Mouse (Mus musculus): ENCODE results near the gene Akr1b10.
"Not testable (repeated sequence)": the region's sequence is repeated elsewhere in the genome, so short reads cannot be mapped to it uniquely, and the experiment has no call there.

Akr1b10 gene

DNA sequence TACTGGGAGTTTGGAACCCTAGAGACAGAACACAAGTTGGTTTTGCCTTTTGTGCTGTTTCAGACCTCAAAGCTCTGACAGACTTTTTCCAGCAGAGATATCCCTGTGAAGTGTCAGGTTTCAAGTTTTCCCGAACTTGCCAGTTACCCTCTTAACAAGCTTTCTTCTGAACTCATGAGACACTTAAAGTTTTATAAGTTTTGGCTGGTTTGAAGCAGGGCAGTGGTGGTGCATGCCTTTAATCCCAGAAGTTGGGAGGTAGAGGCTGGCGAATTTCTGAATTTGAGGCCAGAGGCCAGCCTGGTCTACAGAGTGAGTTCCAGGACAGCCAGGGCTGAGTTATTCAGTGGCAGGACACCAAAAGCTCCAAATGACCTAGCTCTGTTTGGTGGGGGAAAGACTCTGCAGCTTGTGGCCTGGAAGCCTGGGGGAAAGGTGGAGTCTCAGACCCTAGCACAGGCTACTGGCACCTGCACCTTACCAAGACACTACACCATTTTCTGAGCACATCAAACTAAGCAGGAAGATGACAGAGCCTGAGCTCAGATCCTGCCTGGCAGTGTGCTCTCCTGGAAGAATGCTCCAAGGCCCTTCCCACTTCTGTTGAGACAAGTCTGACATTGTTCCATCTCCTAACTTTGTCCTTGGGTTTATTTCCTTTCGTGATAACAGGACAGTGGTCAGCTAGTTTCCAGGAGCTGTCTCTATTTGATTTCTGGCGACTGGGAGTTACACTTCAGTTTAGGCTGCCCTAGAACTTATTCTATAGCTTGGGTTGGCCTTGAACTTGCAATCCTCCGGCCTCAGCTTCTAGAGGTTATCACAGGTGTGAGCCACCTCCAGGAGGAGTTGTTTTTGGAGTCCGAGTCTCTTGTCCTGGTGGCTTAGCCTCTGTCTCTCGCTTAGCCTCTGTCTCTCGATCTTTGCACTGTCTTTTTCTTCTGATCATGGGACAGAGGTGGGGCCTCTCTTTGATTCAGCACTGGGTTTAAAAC is 29.4 kb upstream of the Akr1b10 start:
- Histone ChIP-seq H3K36me3 (ENCODE audit: control insufficient read depth, insufficient read depth, low read length, poor library complexity, severe bottlenecking) (no peaks in the 10 kb centered on the region), H3K27me3 (ENCODE audit: control insufficient read depth, insufficient read depth, low read length, poor library complexity, severe bottlenecking) (0 out of 2 replicates have a peak, but pooled peaks cover 2% of the 10 kb centered on the region)
- DNase-seq (ENCODE audit: low read depth, low spot score): no peak

DNA sequence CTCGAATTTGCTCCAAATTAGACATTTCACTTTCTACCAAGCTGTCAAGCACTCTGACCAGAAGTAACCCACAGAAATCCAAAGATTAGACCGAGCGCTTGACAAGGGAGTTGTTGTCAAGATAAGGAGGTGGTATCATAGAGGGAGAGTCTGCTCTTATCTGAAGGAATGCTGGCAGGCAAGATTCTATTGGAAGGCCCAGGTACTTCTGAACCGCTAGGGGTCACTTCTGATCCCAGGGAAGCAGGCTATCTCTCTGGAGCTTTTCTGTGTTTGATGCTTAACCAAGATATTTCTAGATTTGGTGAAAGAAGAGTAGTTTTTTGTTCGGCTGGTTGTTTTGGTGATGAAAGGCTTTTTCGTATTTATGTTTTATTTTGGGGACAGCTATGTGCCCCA is 28.7 kb upstream of the Akr1b10 start:
- no peak for DNase-seq (ENCODE audit: low read depth, low spot score)
- Histone ChIP-seq H3K36me3 (ENCODE audit: control insufficient read depth, insufficient read depth, low read length, poor library complexity, severe bottlenecking) (no peaks in the 10 kb centered on the region), H3K27me3 (ENCODE audit: control insufficient read depth, insufficient read depth, low read length, poor library complexity, severe bottlenecking) (0 out of 2 replicates have a peak, but pooled peaks cover 2% of the 10 kb centered on the region)

DNA sequence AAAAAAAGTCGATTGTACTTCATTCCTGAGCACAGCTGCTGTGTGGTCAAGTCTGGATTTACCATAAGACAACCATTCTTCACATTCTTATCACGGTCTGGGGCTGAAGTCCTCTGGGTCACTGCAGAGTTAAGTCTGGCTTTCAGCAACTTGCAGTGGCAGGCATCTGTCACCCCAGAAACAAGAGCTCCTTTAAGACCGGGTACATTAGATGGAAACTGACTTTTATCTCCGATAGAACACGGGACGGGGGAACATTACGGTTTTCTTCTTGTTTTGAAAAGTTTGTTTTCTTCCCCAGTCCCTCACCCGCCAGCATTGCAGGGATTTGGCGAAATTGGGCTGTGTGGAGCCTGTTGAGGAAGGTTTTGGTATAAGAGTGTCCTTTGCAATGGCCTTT is 28.2 kb upstream of the Akr1b10 start:
- Histone ChIP-seq H3K36me3 (ENCODE audit: control insufficient read depth, insufficient read depth, low read length, poor library complexity, severe bottlenecking) (no peaks in the 10 kb centered on the region), H3K27me3 (ENCODE audit: control insufficient read depth, insufficient read depth, low read length, poor library complexity, severe bottlenecking) (0 out of 2 replicates have a peak, but pooled peaks cover 2% of the 10 kb centered on the region)
- DNase-seq (ENCODE audit: low read depth, low spot score): no peak

DNA sequence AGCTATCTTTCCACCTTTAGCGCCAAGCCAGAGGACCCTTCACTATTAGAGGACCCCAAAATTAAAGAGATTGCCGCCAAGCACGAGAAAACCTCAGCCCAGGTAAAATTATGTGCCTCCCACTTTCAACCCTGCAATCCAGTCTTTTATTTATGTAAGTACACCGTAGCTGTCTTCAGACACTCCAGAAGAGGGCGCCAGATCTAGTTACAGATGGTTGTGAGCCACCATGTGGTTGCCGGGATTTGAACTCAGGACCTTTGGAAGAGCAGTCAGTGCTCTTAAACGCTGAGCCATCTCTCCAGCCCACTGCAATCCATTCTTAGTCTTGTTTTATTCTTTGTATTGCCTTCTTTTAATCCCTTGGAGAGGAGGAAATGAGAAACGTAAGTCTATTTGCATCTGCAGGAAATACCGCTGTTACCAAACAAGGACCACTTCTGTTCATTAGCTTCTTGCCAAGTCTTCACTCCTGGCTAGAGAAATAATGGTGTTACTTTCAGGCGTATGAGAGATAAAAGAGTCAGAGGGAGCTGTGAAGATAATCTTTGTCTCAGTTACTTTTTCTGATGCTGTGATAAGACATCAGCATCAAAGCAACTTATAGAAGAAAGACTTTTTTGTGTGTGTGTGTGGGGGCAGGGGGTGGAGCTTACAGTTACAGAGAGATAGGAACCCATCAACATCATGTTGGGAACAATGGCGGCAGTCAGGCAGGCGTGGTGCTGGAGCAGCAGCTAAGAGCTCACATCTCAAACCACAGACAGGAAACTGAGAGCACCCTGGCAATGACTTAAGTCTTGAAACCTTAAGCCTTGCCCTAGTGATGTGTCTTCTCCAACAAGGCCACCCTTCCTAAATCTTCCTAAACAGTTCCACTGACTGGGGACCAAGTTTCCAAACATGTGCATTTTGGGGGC is 19.5 kb upstream of the Akr1b10 start:
- Histone ChIP-seq H3K36me3 (ENCODE audit: control insufficient read depth, insufficient read depth, low read length, poor library complexity, severe bottlenecking) (no peaks in the 10 kb centered on the region), H3K27me3 (ENCODE audit: control insufficient read depth, insufficient read depth, low read length, poor library complexity, severe bottlenecking) (no peaks in the 10 kb centered on the region)
- DNase-seq (ENCODE audit: low read depth, low spot score): no peak

DNA sequence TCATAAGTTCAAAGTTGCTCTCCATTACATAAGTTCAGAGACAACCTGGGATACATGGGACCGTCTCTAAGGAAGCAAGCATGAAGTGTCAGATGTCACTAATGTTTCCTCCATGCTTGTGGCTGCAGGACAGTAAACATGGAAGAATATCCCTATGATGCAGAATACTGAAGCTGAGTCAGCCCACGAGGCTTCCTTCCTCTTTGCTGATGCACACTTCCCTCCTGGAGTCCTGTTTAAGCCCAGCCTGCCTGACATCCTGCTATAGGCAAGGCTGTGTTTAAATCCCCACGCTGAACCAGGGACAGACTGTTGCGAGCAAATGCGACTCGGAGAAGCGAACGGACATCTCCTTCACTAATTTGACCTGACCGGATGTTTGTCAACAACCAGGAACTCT is 16.0 kb upstream of the Akr1b10 start:
- no peak for DNase-seq (ENCODE audit: low read depth, low spot score)

DNA sequence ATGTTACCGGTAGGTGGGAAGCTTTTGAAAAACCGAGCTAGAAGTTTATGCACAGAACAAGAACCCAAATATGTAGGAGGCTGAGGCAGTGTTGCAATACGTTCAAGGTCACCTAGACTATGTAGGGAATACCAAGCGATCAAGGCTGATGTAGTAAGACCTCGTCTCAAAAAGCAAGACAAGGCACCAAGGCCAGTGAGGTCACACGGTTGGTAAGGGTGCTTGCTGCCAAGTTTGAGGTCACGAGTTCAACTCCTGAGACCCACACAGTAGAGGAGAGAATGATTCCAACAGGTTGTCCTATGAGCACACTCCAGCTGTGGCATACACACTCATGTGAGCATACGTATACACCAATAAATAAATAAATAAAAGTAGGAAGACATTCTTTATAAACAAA is 13.9 kb upstream of the Akr1b10 start:
- no peak for DNase-seq (ENCODE audit: low read depth, low spot score)
- no peaks in the 10 kb centered on the region for H3K27me3 ChIP-seq (ENCODE audit: control insufficient read depth, insufficient read depth, low read length, poor library complexity, severe bottlenecking)

More for the DNA sequence above, 16.0 kb upstream of the Akr1b10 start:
- Histone ChIP-seq H3K36me3 (ENCODE audit: control insufficient read depth, insufficient read depth, low read length, poor library complexity, severe bottlenecking) (no peaks in the 10 kb centered on the region), H3K27me3 (ENCODE audit: control insufficient read depth, insufficient read depth, low read length, poor library complexity, severe bottlenecking) (no peaks in the 10 kb centered on the region)

DNA sequence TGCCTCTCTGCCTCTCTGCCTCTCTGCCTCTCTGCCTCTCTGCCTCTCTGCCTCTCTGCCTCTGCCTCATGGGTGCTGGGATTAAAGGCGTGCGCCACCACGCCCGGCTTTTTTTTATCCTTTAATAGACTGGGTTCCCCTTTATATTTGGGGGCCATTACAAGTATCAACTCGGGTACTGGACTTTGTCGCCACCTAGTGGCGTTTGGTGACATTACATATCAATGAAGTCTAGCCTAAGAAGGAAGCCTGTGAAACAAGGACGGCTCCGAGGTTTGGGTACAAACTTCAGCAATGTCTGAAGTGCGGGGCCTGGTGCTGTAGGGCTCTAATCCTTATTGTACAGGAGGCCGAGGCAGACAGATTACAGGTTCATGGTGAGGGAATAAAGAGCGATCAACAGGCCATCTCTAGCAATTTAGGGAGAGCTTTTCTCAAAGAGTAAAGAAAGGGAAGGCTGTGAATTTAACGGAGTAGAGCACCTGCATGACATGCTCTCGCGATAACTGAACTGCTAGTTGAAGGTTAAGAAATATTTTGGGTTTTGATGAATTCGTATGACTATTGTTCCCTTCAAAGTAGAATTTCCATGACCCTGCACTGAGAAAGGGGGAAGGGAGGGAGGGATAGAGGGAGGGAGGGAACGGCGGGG is 12.2 kb upstream of the Akr1b10 start:
- Histone ChIP-seq H3K36me3 (ENCODE audit: control insufficient read depth, insufficient read depth, low read length, poor library complexity, severe bottlenecking) (no peaks in the 10 kb centered on the region), H3K27me3 (ENCODE audit: control insufficient read depth, insufficient read depth, low read length, poor library complexity, severe bottlenecking) (no peaks in the 10 kb centered on the region)
- peak; percentile 90 for DNase-seq (ENCODE audit: low read depth, low spot score)

More for the DNA sequence above, 13.9 kb upstream of the Akr1b10 start:
- no peaks in the 10 kb centered on the region for H3K36me3 ChIP-seq (ENCODE audit: control insufficient read depth, insufficient read depth, low read length, poor library complexity, severe bottlenecking)

DNA sequence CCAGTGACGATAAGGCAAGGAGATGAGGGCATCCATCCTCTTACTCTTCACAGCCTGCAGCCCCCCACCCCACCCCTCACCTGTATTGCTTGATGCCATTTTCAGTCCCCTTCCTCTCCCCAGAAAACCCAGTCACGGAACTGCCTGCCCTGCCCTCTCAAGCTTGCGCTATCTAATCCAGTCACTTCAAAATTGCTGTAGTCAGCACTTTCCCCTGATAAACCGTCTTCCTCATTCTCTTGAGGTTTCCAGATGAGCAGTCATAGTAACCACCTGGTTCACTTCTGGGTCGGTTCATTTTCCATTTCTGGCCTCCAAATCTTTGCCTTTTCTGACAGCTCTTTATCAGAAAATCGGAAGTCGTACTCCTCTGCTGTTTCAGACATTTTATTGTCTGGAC is 10.2 kb upstream of the Akr1b10 start:
- no peaks in the 10 kb centered on the region for H3K27me3 ChIP-seq (ENCODE audit: control insufficient read depth, insufficient read depth, low read length, poor library complexity, severe bottlenecking)
- H3K36me3 ChIP-seq (ENCODE audit: control insufficient read depth, insufficient read depth, low read length, poor library complexity, severe bottlenecking): no peaks in the 10 kb centered on the region
- peak; percentile 60 for DNase-seq (ENCODE audit: low read depth, low spot score)

DNA sequence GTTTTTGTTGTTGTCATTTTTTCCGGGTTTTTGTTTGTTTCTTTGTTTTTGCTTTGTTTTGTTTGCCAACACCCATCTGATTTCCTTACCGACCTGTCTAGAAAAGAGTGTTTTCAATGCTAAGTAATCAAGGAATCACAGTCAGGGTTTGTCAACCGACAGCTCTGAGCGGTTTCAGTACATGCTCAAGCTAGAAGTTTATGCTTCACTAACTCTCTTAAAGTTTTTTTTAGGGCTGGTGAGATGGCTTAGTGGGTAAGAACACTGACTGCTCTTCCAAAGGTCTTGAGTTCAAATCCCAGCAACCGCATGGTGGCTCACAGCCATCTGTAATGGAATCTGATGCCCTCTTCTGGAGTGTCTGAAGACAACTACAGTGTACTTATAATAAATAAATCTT is 8.1 kb upstream of the Akr1b10 start:
- not testable (repeated sequence) for H3K27me3 ChIP-seq (ENCODE audit: control insufficient read depth, insufficient read depth, low read length, poor library complexity, severe bottlenecking); DNase-seq (ENCODE audit: low read depth, low spot score); H3K36me3 ChIP-seq (ENCODE audit: control insufficient read depth, insufficient read depth, low read length, poor library complexity, severe bottlenecking)

DNA sequence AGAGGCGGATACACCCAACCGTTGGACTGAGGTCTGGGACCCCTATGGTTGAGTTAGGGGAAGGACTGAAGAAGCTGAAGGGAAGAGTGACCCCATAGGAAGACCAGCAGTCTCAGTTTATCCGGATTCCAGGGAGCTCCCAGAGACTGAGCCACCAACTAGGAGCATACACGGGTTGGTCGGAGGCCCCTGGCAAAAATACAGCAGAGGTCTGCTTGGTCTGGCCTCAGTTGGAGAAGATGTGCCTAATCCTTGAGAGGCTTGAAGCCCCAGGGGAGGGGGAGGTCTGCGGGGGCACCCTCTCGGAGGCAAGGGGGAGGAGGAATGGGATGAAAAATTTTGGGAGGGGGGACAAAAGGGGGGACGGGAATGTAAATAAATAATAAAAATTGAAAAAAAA is 617 bp upstream of the Akr1b10 start:
- Histone ChIP-seq H3K36me3 (ENCODE audit: control insufficient read depth, insufficient read depth, low read length, poor library complexity, severe bottlenecking) (peaks cover 2% of the 10 kb centered on the region; the same call in 1 of the 2 replicates), H3K27me3 (ENCODE audit: control insufficient read depth, insufficient read depth, low read length, poor library complexity, severe bottlenecking) (no peaks in the 10 kb centered on the region)
- no peak for DNase-seq (ENCODE audit: low read depth, low spot score)

DNA sequence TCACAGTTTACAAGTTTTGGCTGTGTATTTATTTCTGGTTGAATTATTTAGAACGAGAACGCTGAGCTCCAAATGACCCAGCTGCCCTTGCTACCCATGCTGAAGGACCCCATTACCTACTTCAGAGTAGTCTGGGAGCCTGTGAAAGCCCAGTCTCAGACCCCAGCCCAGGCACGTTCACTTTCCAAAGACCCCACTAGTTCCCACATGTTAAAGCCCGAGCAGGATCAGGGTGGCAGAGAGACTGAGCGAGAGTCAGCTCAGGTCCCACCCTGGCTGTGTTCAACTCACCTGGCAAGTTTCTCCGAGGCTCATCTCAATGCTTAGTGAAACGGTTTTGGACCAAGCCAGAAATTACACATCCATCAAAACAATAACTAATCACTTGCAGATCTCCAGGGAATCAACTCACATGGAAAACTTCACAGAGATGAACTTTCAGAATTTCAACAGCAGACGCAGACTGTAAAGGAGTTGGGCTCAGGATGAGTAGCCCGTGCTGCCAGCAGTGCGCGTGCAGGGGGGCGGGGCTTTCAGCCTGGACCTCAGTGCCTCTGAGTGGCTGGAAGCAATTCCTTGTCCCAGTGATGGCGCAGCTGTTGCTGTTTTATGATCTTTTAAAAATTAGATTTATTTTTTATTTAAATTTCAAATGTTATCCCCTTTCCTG is 818 bp downstream of the Akr1b10 start:
- Histone ChIP-seq H3K27me3 (ENCODE audit: control insufficient read depth, insufficient read depth, low read length, poor library complexity, severe bottlenecking) (no peaks in the 10 kb centered on the region), H3K36me3 (ENCODE audit: control insufficient read depth, insufficient read depth, low read length, poor library complexity, severe bottlenecking) (peaks cover 2% of the 10 kb centered on the region; the same call in 1 of the 2 replicates)
- no peak for DNase-seq (ENCODE audit: low read depth, low spot score)

DNA sequence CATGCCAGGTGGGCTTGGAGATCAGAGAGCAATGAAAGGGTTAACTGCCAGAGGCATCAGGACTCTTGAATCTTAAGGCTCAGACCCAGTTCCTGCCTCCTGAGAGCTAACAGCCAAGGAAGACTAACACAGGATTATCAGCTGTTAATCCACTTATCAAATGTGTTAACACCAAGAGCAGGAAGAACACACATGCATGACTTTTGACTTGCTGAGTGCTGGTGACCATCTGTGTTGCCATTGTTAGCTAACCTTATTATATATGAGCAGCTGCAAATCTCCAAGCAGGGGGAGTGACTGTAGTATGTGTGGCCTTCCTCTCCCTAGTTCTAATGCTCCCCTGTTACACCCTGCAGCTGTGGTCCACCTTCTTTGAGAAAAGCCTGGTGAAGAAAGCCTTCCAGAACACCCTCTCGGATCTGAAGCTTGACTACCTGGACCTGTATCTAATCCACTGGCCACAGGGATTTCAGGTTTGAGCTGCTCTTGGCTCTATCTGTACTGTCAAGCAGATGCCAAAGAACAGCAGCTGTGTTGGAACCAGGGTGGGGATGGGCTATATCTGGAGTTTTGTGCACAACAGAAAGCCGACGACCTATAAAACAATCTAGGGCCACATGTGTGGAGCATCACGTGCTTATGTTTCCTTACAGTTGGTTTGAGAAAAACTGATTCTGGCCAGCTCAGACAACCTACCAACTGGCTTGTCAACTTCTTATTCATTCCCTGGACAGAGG is 4.6 kb downstream of the Akr1b10 start:
- Histone ChIP-seq H3K27me3 (ENCODE audit: control insufficient read depth, insufficient read depth, low read length, poor library complexity, severe bottlenecking) (no peaks in the 10 kb centered on the region), H3K36me3 (ENCODE audit: control insufficient read depth, insufficient read depth, low read length, poor library complexity, severe bottlenecking) (peaks cover 15% of the 10 kb centered on the region)
- no peak for DNase-seq (ENCODE audit: low read depth, low spot score)

DNA sequence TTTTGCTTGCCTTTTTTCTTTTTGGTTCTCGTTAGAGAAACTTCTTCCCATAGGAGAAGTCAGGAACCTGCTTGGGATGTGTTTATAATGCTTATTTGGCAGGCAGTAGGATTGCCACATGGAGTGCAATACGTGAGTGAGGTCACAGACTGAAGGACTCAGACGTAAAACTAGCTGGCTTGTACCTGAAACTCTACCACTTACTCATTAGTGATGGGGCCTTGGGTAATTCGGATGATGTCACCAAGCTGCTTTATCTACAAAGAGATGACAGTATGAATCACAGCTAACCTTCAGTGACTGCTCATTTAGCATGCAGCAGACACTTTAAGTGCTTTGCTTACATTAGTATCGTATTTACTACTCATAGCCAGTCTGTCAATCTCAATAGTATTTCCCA is 11.9 kb downstream of the Akr1b10 start:
- Histone ChIP-seq H3K27me3 (ENCODE audit: control insufficient read depth, insufficient read depth, low read length, poor library complexity, severe bottlenecking) (no peaks in the 10 kb centered on the region), H3K36me3 (ENCODE audit: control insufficient read depth, insufficient read depth, low read length, poor library complexity, severe bottlenecking) (peaks cover 21% of the 10 kb centered on the region)
- no peak for DNase-seq (ENCODE audit: low read depth, low spot score)
